Mouse (Mus musculus) heart, postnatal 10 days (tissue): Measurements from ENCODE around the gene Tas2r110. TPM values are rescaled to one million over a fixed set of nuclear protein-coding genes. Genes with fewer than 3 reads are reported as not detected.

Experiments
- DNase-seq, 2 experiments: peaks; one replicate each; pipeline ENCODE4 v3.0.0; 2021
- intact Hi-C: fragments of 180-260 bp; cut with DNase I; formaldehyde crosslinking; loops from one replicate; pipeline ENCODE4 v1.15.1; 2025
- total RNA-seq, 2 experiments: library from RNA; stranded (reverse); gene quantifications; 2 replicates each; pipeline ENCODE4 v1.2.3; 2021

Gene Tas2r110
- total RNA-seq, result not detected

DNA sequence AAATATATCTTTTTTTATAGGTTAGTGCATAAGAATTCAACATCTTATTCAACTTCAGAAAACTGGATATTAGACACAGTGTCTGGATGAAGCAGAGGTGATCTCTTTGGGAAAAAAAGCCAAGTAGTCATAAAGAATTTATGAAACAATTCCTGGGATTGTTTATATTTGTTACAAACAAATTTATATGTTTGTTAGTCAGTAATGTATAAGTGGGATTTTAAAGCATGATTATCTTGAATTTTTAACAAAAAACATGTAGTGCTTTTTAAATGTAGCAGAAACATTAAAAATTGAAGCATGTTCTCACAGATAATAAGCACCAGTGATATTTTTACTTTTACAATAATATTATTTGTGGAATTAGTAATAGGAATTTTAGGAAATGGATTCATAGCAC lies at the start of gene Tas2r110:
Tas2r110 (plus strand) TSS at position 301 of the 400 bp plus-strand sequence.
- DNase-seq, result no peak
- intact Hi-C loops, result no loop called here

DNA sequence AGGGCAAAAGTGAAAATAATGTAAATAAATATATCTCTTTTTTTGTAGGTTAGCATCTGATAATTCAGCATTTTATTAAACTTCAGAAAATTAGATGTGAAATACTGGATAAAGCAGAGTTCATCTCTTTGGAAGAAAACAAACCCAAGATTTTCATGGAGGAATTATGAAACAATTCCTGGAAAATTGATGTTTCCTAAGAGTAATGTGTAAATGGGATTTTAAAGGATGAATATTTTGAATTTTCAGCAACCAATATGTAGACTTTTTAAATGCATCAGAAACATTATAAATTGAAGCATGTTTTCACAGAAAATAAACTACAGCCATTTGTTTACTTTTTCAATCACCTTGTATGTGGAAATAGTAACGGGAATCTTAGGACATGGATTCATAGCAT lies 21.0 kb upstream of the Tas2r110 start, which contains the start of gene Tas2r123:
Tas2r123 (plus strand) TSS at position 301 of the 400 bp plus-strand sequence.
- no peak for DNase-seq
- intact Hi-C loops, result loop anchor here (10.0 kb wide), 1 partner anchor 52 kb away; no protein-coding TSS in a partner anchor

DNA sequence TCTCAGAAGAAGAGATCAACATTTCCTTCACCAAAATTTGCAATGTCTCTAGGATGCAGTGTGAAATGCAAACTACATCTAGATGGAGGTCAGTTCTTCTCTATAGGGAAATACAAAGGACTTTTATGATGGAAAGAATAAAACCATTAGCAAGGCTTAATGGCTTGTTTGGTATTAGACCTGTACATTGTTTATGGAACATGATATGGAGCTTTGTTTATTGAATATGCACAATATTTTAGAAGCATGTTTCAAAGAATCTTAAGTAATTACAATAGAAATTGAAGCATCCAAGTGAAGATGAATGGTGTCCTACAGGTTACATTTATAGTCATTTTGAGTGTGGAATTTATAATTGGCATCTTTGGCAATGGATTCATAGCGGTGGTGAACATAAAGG lies 12.7 kb upstream of the Tas2r110 start, which contains the start of gene Tas2r116:
Tas2r116 (plus strand) TSS at position 301 of the 400 bp plus-strand sequence.
- no peak for DNase-seq
- intact Hi-C loops, result no loop called here

DNA sequence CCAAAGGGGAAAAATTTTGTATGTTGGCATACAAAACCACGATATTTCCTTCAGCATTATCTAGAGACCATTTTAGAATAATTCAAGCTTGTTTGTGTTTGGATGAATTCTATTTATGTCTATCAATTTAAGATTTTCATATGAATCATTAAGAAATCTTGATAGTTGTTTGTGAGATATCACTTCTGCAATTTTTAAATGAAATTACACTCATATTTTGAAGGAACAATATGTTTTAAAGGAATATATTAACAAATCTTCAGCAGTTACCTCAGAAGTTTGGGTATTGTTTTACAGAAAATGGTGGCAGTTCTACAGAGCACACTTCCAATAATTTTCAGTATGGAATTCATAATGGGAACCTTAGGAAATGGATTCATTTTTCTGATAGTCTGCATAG lies 24.9 kb downstream of the Tas2r110 start, which contains the start of gene Tas2r113:
Tas2r113 (plus strand) TSS at position 301 of the 400 bp plus-strand sequence.
- no peak for DNase-seq
- intact Hi-C loops, result no loop called here

DNA sequence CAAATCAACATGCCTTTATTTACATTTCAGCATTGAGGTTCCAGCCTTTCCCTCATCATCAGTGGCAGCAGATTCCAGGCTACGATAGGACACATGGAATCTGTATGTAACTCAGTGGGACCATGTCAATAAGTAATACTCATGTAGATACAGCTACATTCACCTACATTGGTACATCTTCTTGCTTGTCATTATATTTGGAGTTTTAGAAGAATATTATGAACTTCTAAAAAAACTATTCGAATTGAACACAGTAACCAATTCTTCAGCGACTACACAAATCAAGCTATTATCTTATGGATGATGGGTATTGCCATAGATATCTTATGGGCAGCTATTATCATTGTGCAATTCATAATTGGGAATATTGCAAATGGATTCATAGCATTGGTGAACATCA lies 41.5 kb downstream of the Tas2r110 start, which contains the start of gene Tas2r125:
Tas2r125 (plus strand) TSS at position 301 of the 400 bp plus-strand sequence.
- no peak for DNase-seq
- intact Hi-C loops, result no loop called here

Other genes starting within 250 kb of the Tas2r110 start
- gene A630073D07Rik, start 216.5 kb upstream of the Tas2r110 start, total RNA-seq, result not detected
- not detected for gene Tas2r120, start 211.1 kb upstream of the Tas2r110 start, total RNA-seq
- not detected for gene Tas2r121, start 167.0 kb upstream of the Tas2r110 start, total RNA-seq
- gene Tas2r122, start 156.1 kb upstream of the Tas2r110 start, total RNA-seq, result not detected
- not detected for gene Tas2r115, start 130.0 kb upstream of the Tas2r110 start, total RNA-seq
- not detected for gene Tas2r124, start 113.3 kb upstream of the Tas2r110 start, total RNA-seq
- gene Tas2r102, start 105.9 kb upstream of the Tas2r110 start, total RNA-seq, result not detected
- not detected for gene Tas2r136, start 89.8 kb upstream of the Tas2r110 start, total RNA-seq
- not detected for gene Tas2r117, start 65.2 kb upstream of the Tas2r110 start, total RNA-seq
- gene Tas2r123, start 20.9 kb upstream of the Tas2r110 start, total RNA-seq, result not detected
- not detected for gene Tas2r116, start 12.6 kb upstream of the Tas2r110 start, total RNA-seq
- gene Tas2r113, start 25.0 kb downstream of the Tas2r110 start, total RNA-seq, result not detected
- gene Tas2r125, start 41.6 kb downstream of the Tas2r110 start, total RNA-seq, result not detected
- gene Tas2r129, start 83.1 kb downstream of the Tas2r110 start, total RNA-seq, result not detected
- not detected for gene Tas2r131, start 89.9 kb downstream of the Tas2r110 start, total RNA-seq
- gene Tas2r109, start 113.0 kb downstream of the Tas2r110 start, total RNA-seq, result not detected
- gene Tas2r103, start 169.1 kb downstream of the Tas2r110 start, total RNA-seq, result not detected
- not detected for gene Tas2r140, start 187.8 kb downstream of the Tas2r110 start, total RNA-seq
- 10 to 100 TPM; 75.5 to 75.7 TPM for gene Smim10l1, start 236.9 kb downstream of the Tas2r110 start, total RNA-seq